Mouse (Mus musculus) embryonic facial prominence, embryonic 10.5 days (tissue): ENCODE measurements around the gene S1pr5. TPM values are rescaled to one million over a fixed set of nuclear protein-coding genes. Genes with fewer than 3 reads are reported as not detected.

Source experiments
- polyA plus RNA-seq: library from polyadenylated mRNA; unstranded; fragments of >200 nt; fragmentation: Nextera tagmentation; extraction: Ambion mirVana; gene quantifications from 2 replicates; pipeline ENCODE4 v1.2.1, GENCODE M21; 2016

Gene S1pr5
- polyA plus RNA-seq, 1 experiment from 2014 or later = 0.22 TPM

Other genes with a start within 250 kb of the S1pr5 start
- 154 and 161 TPM in 2 replicates for gene Mrpl4, start 245.7 kb downstream of the S1pr5 start, polyA plus RNA-seq
- gene Icam1, start 232.5 kb downstream of the S1pr5 start, polyA plus RNA-seq = 5.9 and 6.0 TPM in 2 replicates
- gene Icam4, start 219.1 kb downstream of the S1pr5 start, polyA plus RNA-seq = 3.8 and 5.1 TPM in 2 replicates
- not detected in 2 replicates for gene Icam5, start 216.4 kb downstream of the S1pr5 start, polyA plus RNA-seq
- 0.70 and 1.8 TPM in 2 replicates for gene Zglp1, start 181.3 kb downstream of the S1pr5 start, polyA plus RNA-seq
- gene Gm49373, start 175.3 kb downstream of the S1pr5 start, polyA plus RNA-seq = 0.42 and 1.4 TPM in 2 replicates
- 62.6 and 64.0 TPM in 2 replicates for gene Fdx1l, start 174.8 kb downstream of the S1pr5 start, polyA plus RNA-seq
- gene Gm38431, start 156.4 kb downstream of the S1pr5 start, polyA plus RNA-seq = 3.5 and 4.5 TPM in 2 replicates
- gene Raver1, start 156.4 kb downstream of the S1pr5 start, polyA plus RNA-seq = 98.1 and 106 TPM in 2 replicates
- 14.8 and 16.1 TPM in 2 replicates for gene Tyk2, start 117.2 kb downstream of the S1pr5 start, polyA plus RNA-seq
- gene Cdc37, start 98.5 kb downstream of the S1pr5 start, polyA plus RNA-seq = 418 and 430 TPM in 2 replicates
- gene Pde4a, start 82.7 kb downstream of the S1pr5 start, polyA plus RNA-seq = 4.9 and 5.3 TPM in 2 replicates
- gene Keap1, start 9.1 kb downstream of the S1pr5 start, polyA plus RNA-seq = 47.8 and 49.6 TPM in 2 replicates
- 37.8 and 41.3 TPM in 2 replicates for gene Atg4d, start 16.9 kb upstream of the S1pr5 start, polyA plus RNA-seq
- gene Kri1, start 39.5 kb upstream of the S1pr5 start, polyA plus RNA-seq = 16.2 and 18.0 TPM in 2 replicates
- 40.9 and 45.1 TPM in 2 replicates for gene Cdkn2d, start 43.0 kb upstream of the S1pr5 start, polyA plus RNA-seq
- 16.8 and 18.6 TPM in 2 replicates for gene Ap1m2, start 63.9 kb upstream of the S1pr5 start, polyA plus RNA-seq
- gene Slc44a2, start 72.3 kb upstream of the S1pr5 start, polyA plus RNA-seq = 86.8 and 92.7 TPM in 2 replicates
- gene Ilf3, start 119.4 kb upstream of the S1pr5 start, polyA plus RNA-seq = 341 and 343 TPM in 2 replicates
- gene Qtrt1, start 163.4 kb upstream of the S1pr5 start, polyA plus RNA-seq = 64.0 and 71.1 TPM in 2 replicates
- 72.9 and 73.7 TPM in 2 replicates for gene Dnm2, start 176.5 kb upstream of the S1pr5 start, polyA plus RNA-seq